Mouse (Mus musculus): ENCODE data around the gene Traf2. TPM values are rescaled to one million over a fixed set of nuclear protein-coding genes. Genes with fewer than 3 reads are reported as not detected.

Traf2 gene
- polyA plus RNA-seq, 1 experiment from 2014 or later, result 20.3 TPM

GRCm38 (mm10) chr2:25536531-25536930, 10.2 kb downstream of the Traf2 start:
- Histone ChIP-seq H3K4me3 (ENCODE audit: low read depth, low read length) (no peak overlapping the region), H3K9me3 (replicated peaks; ENCODE audit: control insufficient read depth, low read length) (no peaks in the 10 kb centered on the region), H3K27me3 (ENCODE audit: control insufficient read depth, insufficient read depth, low read length) (no peaks in the 10 kb centered on the region), H3K4me1 (ENCODE audit: control insufficient read depth, insufficient read depth, low read length) (no peaks in the 10 kb centered on the region; the same call in 1 of the 2 replicates), H3K9ac (ENCODE audit: low read depth, low read length) (no peak overlapping the region), H3K27ac (ENCODE audit: low read depth, low read length) (no peak overlapping the region), H3K36me3 (ENCODE audit: control insufficient read depth, insufficient read depth, low read length) (peaks cover 11% of the 10 kb centered on the region), H3K4me2 (no peak overlapping the region)
- ATAC-seq (replicated peaks; ENCODE audit: insufficient number of reproducible peaks, low FRiP score, low TSS enrichment), result no peak
- 70% methylated on average over 8 of the region's 8 CpGs for WGBS (ENCODE audit: insufficient replicate concordance)

GRCm38 (mm10) chr2:25534866-25535182, 11.9 kb downstream of the Traf2 start:
- Histone ChIP-seq H3K9me3 (replicated peaks; ENCODE audit: control insufficient read depth, low read length) (no peaks in the 10 kb centered on the region), H3K4me2 (no peak overlapping the region), H3K4me3 (ENCODE audit: low read depth, low read length) (no peak overlapping the region), H3K27ac (ENCODE audit: low read depth, low read length) (no peak overlapping the region), H3K9ac (ENCODE audit: low read depth, low read length) (no peak overlapping the region), H3K36me3 (ENCODE audit: control insufficient read depth, insufficient read depth, low read length) (peaks cover 16% of the 10 kb centered on the region), H3K27me3 (ENCODE audit: control insufficient read depth, insufficient read depth, low read length) (no peaks in the 10 kb centered on the region), H3K4me1 (ENCODE audit: control insufficient read depth, insufficient read depth, low read length) (no peaks in the 10 kb centered on the region; the same call in 1 of the 2 replicates)
- 90% methylated on average over 2 of the region's 2 CpGs for WGBS (ENCODE audit: insufficient replicate concordance)
- no peak for ATAC-seq (replicated peaks; ENCODE audit: insufficient number of reproducible peaks, low FRiP score, low TSS enrichment)

- Histone ChIP-seq H3K27me3 (ENCODE audit: control insufficient read depth, insufficient read depth, low read length) (no peaks in the 10 kb centered on the region), H3K4me3 (ENCODE audit: low read depth, low read length) (no peak overlapping the region), H3K9ac (ENCODE audit: low read depth, low read length) (no peak overlapping the region), H3K9me3 (replicated peaks; ENCODE audit: control insufficient read depth, low read length) (no peaks in the 10 kb centered on the region), H3K36me3 (ENCODE audit: control insufficient read depth, insufficient read depth, low read length) (peaks cover 18% of the 10 kb centered on the region), H3K27ac (ENCODE audit: low read depth, low read length) (no peak overlapping the region), H3K4me2 (no peak overlapping the region), H3K4me1 (ENCODE audit: control insufficient read depth, insufficient read depth, low read length) (no peaks in the 10 kb centered on the region; the same call in 1 of the 2 replicates)
- 84% methylated on average over 3 of the region's 3 CpGs for WGBS (ENCODE audit: insufficient replicate concordance)
- ATAC-seq (replicated peaks; ENCODE audit: insufficient number of reproducible peaks, low FRiP score, low TSS enrichment), result no peak
Measured at GRCm38 (mm10) chr2:25534178-25534865, 12.4 kb downstream of the Traf2 start.

- H3K27ac ChIP-seq (ENCODE audit: low read depth, low read length), result no peak overlapping the region
Measured at GRCm38 (mm10) chr2:25533707-25534106, 13.0 kb downstream of the Traf2 start.

GRCm38 (mm10) chr2:25526510-25527302, 20.0 kb downstream of the Traf2 start:
- Histone ChIP-seq H3K27me3 (ENCODE audit: control insufficient read depth, insufficient read depth, low read length) (no peaks in the 10 kb centered on the region), H3K36me3 (ENCODE audit: control insufficient read depth, insufficient read depth, low read length) (peaks cover 52% of the 10 kb centered on the region), H3K4me1 (ENCODE audit: control insufficient read depth, insufficient read depth, low read length) (no peaks in the 10 kb centered on the region), H3K4me2 (no peak overlapping the region), H3K27ac (ENCODE audit: low read depth, low read length) (no peak overlapping the region), H3K9me3 (replicated peaks; ENCODE audit: control insufficient read depth, low read length) (no peaks in the 10 kb centered on the region), H3K4me3 (ENCODE audit: low read depth, low read length) (no peak overlapping the region), H3K9ac (ENCODE audit: low read depth, low read length) (no peak overlapping the region)
- ATAC-seq (replicated peaks; ENCODE audit: insufficient number of reproducible peaks, low FRiP score, low TSS enrichment), result no peak
- 87% methylated on average over 9 of the region's 9 CpGs for WGBS (ENCODE audit: insufficient replicate concordance)

More at GRCm38 (mm10) chr2:25533707-25534106, 13.0 kb downstream of the Traf2 start:
- WGBS (ENCODE audit: insufficient replicate concordance), result 91% methylated on average over 2 of the region's 2 CpGs
- no peak for ATAC-seq (replicated peaks; ENCODE audit: insufficient number of reproducible peaks, low FRiP score, low TSS enrichment)
- no peaks in the 10 kb centered on the region for H3K27me3 ChIP-seq (ENCODE audit: control insufficient read depth, insufficient read depth, low read length)
- H3K4me1 ChIP-seq (ENCODE audit: control insufficient read depth, insufficient read depth, low read length), result no peaks in the 10 kb centered on the region; the same call in 1 of the 2 replicates
- H3K36me3 ChIP-seq (ENCODE audit: control insufficient read depth, insufficient read depth, low read length), result peaks cover 19% of the 10 kb centered on the region
- H3K9me3 ChIP-seq (replicated peaks; ENCODE audit: control insufficient read depth, low read length), result no peaks in the 10 kb centered on the region
- no peak overlapping the region for H3K4me2 ChIP-seq
- no peak overlapping the region for H3K4me3 ChIP-seq (ENCODE audit: low read depth, low read length)
- H3K9ac ChIP-seq (ENCODE audit: low read depth, low read length), result no peak overlapping the region

GRCm38 (mm10) chr2:25509912-25510311, 36.8 kb downstream of the Traf2 start:
- Histone ChIP-seq H3K27ac (ENCODE audit: low read depth, low read length) (no peak overlapping the region), H3K4me2 (no peak overlapping the region), H3K9me3 (replicated peaks; ENCODE audit: control insufficient read depth, low read length) (no peaks in the 10 kb centered on the region), H3K4me3 (ENCODE audit: low read depth, low read length) (no peak overlapping the region), H3K9ac (ENCODE audit: low read depth, low read length) (no peak overlapping the region), H3K36me3 (ENCODE audit: control insufficient read depth, insufficient read depth, low read length) (0 out of 2 replicates have a peak, but pooled peaks cover 4% of the 10 kb centered on the region), H3K4me1 (ENCODE audit: control insufficient read depth, insufficient read depth, low read length) (no peaks in the 10 kb centered on the region), H3K27me3 (ENCODE audit: control insufficient read depth, insufficient read depth, low read length) (no peaks in the 10 kb centered on the region)
- WGBS (ENCODE audit: insufficient replicate concordance), result 56% methylated on average over 3 of the region's 3 CpGs
- no peak for ATAC-seq (replicated peaks; ENCODE audit: insufficient number of reproducible peaks, low FRiP score, low TSS enrichment)

GRCm38 (mm10) chr2:25506964-25507363, 39.8 kb downstream of the Traf2 start:
- Histone ChIP-seq H3K27me3 (ENCODE audit: control insufficient read depth, insufficient read depth, low read length) (no peaks in the 10 kb centered on the region), H3K9ac (ENCODE audit: low read depth, low read length) (no peak overlapping the region), H3K36me3 (ENCODE audit: control insufficient read depth, insufficient read depth, low read length) (0 out of 2 replicates have a peak, but pooled peaks cover 7% of the 10 kb centered on the region), H3K27ac (ENCODE audit: low read depth, low read length) (no peak overlapping the region), H3K4me2 (no peak overlapping the region), H3K4me3 (ENCODE audit: low read depth, low read length) (no peak overlapping the region), H3K9me3 (replicated peaks; ENCODE audit: control insufficient read depth, low read length) (no peaks in the 10 kb centered on the region), H3K4me1 (ENCODE audit: control insufficient read depth, insufficient read depth, low read length) (peaks cover under 1% of the 10 kb centered on the region; the same call in 1 of the 2 replicates)
- ATAC-seq (replicated peaks; ENCODE audit: insufficient number of reproducible peaks, low FRiP score, low TSS enrichment), result no peak
- 38% methylated on average over 5 of the region's 5 CpGs for WGBS (ENCODE audit: insufficient replicate concordance)

GRCm38 (mm10) chr2:25505860-25506259, 40.9 kb downstream of the Traf2 start:
- Histone ChIP-seq H3K36me3 (ENCODE audit: control insufficient read depth, insufficient read depth, low read length) (0 out of 2 replicates have a peak, but pooled peaks cover 7% of the 10 kb centered on the region), H3K9ac (ENCODE audit: low read depth, low read length) (no peak overlapping the region), H3K4me1 (ENCODE audit: control insufficient read depth, insufficient read depth, low read length) (peaks cover 8% of the 10 kb centered on the region), H3K9me3 (replicated peaks; ENCODE audit: control insufficient read depth, low read length) (no peaks in the 10 kb centered on the region), H3K27ac (ENCODE audit: low read depth, low read length) (no peak overlapping the region), H3K27me3 (ENCODE audit: control insufficient read depth, insufficient read depth, low read length) (no peaks in the 10 kb centered on the region), H3K4me3 (ENCODE audit: low read depth, low read length) (no peak overlapping the region), H3K4me2 (no peak overlapping the region)
- WGBS (ENCODE audit: insufficient replicate concordance), result 83% methylated on average over 4 of the region's 4 CpGs
- no peak for ATAC-seq (replicated peaks; ENCODE audit: insufficient number of reproducible peaks, low FRiP score, low TSS enrichment)
